Mouse (Mus musculus) neural tube, embryonic 10.5 days (tissue): ENCODE data around the gene Dlgap1.

ENCODE experiments used
- DNase-seq: peaks from one replicate; pipeline ENCODE4 v3.0.0-alpha.2; 2017; ENCODE audit warnings: low spot score; ENCODE audit errors: extremely low spot score

Dlgap1 gene

GRCm38 (mm10) chr17:70719684-70720324 is 750.9 kb downstream of the Dlgap1 start:
- no peak for DNase-seq

- peak; percentile 56 for DNase-seq
Measured at GRCm38 (mm10) chr17:70720766-70721165, 751.9 kb downstream of the Dlgap1 start.

GRCm38 (mm10) chr17:70722146-70722545 is 753.3 kb downstream of the Dlgap1 start:
- no peak for DNase-seq

- DNase-seq = no peak
Measured at GRCm38 (mm10) chr17:70728719-70729281, 759.9 kb downstream of the Dlgap1 start.

GRCm38 (mm10) chr17:70734728-70735127 is 765.9 kb downstream of the Dlgap1 start:
- no peak for DNase-seq

GRCm38 (mm10) chr17:70735396-70735795 is 766.5 kb downstream of the Dlgap1 start:
- DNase-seq = no peak

GRCm38 (mm10) chr17:70737424-70737823 is 768.6 kb downstream of the Dlgap1 start:
- DNase-seq = peak; percentile 60

GRCm38 (mm10) chr17:70738168-70738854 is 769.4 kb downstream of the Dlgap1 start:
- DNase-seq = peak; percentile 90

- DNase-seq = no peak
Measured at GRCm38 (mm10) chr17:70739346-70739745, 770.5 kb downstream of the Dlgap1 start.

- no peak for DNase-seq
Measured at GRCm38 (mm10) chr17:70741696-70742095, 772.8 kb downstream of the Dlgap1 start.

GRCm38 (mm10) chr17:70744570-70745153 is 775.8 kb downstream of the Dlgap1 start:
- DNase-seq = no peak

GRCm38 (mm10) chr17:70745385-70745784 is 776.5 kb downstream of the Dlgap1 start:
- DNase-seq = no peak

GRCm38 (mm10) chr17:70746379-70747079 is 777.7 kb downstream of the Dlgap1 start:
- DNase-seq = no peak

- DNase-seq = peak; percentile 71
Measured at GRCm38 (mm10) chr17:70747731-70748475, 779.0 kb downstream of the Dlgap1 start.

GRCm38 (mm10) chr17:70748476-70748830 is 779.6 kb downstream of the Dlgap1 start:
- DNase-seq = no peak

GRCm38 (mm10) chr17:70748964-70749650 is 780.2 kb downstream of the Dlgap1 start:
- no peak for DNase-seq

GRCm38 (mm10) chr17:70750236-70751160 is 781.6 kb downstream of the Dlgap1 start:
- DNase-seq = no peak

- DNase-seq = peak; percentile 67
Measured at GRCm38 (mm10) chr17:70751161-70751651, 782.3 kb downstream of the Dlgap1 start.

- no peak for DNase-seq
Measured at GRCm38 (mm10) chr17:70751676-70752075, 782.8 kb downstream of the Dlgap1 start.
